Mouse (Mus musculus) Patski (cell line): ENCODE data around the gene Ccdc92b. TPM values are rescaled to one million over a fixed set of nuclear protein-coding genes. Genes with fewer than 3 reads are reported as not detected.

ENCODE experiments used
- ATAC-seq: fragments of 100-300 bp; one replicate; pipeline ENCODE4 v1.8.0; 2021
- CTCF ChIA-PET: fragments of 350-600 bp; sonication (Branson Sonifier 250); formaldehyde crosslinking; loops from one replicate; lab custom pipeline; 2022; ENCODE audit warnings: inconsistent platforms; lab: Charles Lee
- POLR2A ChIA-PET: fragments of 350-600 bp; sonication (Branson Sonifier 250); formaldehyde crosslinking; loops from one replicate; lab custom pipeline; 2022; ENCODE audit warnings: antibody characterized with exemption, inconsistent platforms; lab: Charles Lee
- DNase-seq: peaks from one replicate; pipeline ENCODE4 v3.0.0-alpha.2; 2011; ENCODE audit warnings: low read depth, low spot score
- H3K27me3 ChIP-seq: fragments of 371-371 bp; one replicate; pipeline ENCODE4 v1.5.1; 2021
- CTCF ChIP-seq: fragments of 100-300 bp; IDR thresholded peaks from one replicate; pipeline ENCODE4 v1.5.1; 2021
- in situ Hi-C: fragments of 300-500 bp; cut with MboI; formaldehyde crosslinking; loops from 3 replicates; pipeline ENCODE4 v1.11.1; 2018; ENCODE audit warnings: low pct_unique_long_range_greater_than_20kb, mixed read lengths
- polyA plus RNA-seq: library from polyadenylated mRNA; unstranded; gene quantifications from one replicate; pipeline ENCODE4 v1.2.3, GENCODE M21; 2021

Gene Ccdc92b
- polyA plus RNA-seq, 1 experiment from 2014 or later, result 0.46 TPM

DNA sequence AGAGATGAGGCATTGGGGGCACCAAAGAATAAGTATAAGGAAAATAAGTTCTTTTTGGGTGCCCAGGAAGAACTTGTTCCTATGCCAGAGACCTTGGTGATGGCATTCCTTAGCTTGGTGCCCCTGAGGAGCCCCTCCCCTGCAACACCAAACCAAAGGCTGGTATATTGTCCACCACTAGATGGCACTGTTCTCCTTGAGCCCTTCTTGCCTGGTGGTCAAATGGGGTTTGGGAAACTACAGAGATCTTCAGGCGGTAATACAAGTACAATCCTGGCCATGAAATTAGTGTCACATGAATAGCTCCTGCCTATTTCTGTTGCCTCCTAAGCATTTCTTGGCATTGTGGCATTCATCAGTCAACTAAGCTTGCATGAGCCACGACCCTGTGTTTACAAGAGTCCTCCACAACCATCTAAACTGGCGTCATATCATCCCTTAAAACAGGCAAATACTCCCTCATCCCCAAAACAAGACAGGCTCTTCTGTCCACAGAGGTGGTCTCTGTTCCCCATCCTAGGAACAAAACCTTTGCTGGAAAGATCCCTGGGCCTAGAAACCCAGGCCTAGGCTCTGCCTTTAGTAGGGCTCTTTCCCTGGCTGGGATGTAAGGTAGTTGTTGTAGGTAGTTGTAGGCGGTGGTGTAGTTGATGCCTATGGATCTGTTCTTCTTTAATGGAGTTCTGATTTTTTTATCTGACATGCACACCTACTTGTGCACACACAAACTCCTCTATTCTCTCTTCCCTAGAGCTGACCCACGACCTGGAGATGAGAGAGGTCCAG is 15.3 kb downstream of the Ccdc92b start:
- in situ Hi-C loops, result no loop called here
- ChIA-PET CTCF (interaction anchor here (0.6 to 2.0 kb wide), 20 partner anchors 12 to 213 kb away, joined by 3 to 8 read pairs (median 4); partner anchors contain the start of gene Pafah1b1), POLR2A (interaction anchor here (0.5 to 1.2 kb wide), 5 partner anchors 18 to 239 kb away, joined by 3 to 9 read pairs (median 5); no protein-coding TSS in a partner anchor)
- DNase-seq, result no peak
- ATAC-seq, result no peak
- peak; percentile 92 for TF ChIP-seq CTCF
- no peaks in the 10 kb centered on the region for H3K27me3 ChIP-seq

DNA sequence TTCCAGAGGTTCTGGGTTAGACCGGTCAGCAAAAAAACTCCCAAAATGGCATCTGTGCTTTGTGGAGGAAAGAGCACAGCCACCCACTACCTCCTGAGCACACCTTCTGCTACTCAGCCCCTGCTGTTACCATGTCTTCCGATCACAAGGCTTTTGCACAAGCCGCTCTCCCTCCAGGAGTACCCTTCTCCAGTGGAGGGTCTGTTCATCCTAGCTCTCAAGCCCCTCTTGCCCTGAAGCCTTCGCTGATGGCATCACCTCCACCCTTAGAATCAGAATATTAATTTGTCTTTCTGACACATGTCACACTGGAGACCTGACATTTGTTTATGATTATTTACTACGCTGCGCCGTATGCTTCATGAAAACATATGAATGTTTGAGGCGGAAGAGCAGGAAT is 18.1 kb downstream of the Ccdc92b start:
- no peaks in the 10 kb centered on the region for H3K27me3 ChIP-seq
- no peak for ATAC-seq
- POLR2A ChIA-PET, result interaction anchor here (2.1 kb wide), 1 partner anchor 12 kb away, joined by 15 read pairs; the partner anchor contains the start of gene Cluh
- DNase-seq, result no peak
- CTCF ChIA-PET, result interaction anchor here (1.0 to 2.7 kb wide), 2 partner anchors 13 to 61 kb away, joined by 3 to 10 read pairs; no protein-coding TSS in a partner anchor
- TF ChIP-seq CTCF, result no peak
- in situ Hi-C loops, result no loop called here

DNA sequence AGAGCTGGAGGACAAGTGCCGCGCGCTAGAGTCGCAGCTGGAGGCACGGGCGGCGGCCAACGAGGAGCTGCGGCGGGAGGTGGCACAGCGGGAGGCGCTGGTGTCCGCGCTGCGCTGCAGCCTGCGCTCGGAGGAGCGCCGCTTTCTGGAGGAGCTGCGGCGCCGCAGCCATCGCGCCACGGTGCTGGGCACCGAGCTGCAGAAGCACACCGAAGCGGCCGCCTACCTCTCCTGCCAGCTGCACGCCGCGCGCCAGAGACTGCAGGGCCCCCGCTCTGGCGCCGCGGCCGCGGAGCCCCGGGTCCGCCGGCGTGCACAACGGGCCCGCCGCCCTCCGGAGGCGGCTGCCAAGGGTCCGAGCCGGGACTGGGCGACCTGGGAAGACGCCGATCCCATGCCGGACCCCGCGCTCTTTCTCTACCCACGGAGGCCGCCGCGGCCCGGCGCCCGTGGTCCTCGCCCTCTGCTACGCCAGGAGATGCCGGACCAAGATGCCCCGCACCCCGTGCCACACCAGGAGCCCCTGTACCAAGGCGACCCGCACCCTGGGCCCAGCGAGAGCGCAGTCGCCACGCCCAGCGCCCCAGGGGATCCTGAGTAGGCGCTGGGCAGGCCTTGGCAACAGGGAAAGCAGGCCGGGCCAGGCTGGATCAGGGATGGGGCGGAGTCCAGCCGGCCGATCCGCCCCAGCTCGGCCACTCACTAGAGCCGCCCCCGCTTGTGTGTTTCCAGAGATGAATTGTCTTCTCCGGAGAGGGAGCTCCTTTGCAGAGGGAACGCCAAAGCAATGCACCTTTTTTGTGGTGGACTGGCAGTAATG is 18.8 kb downstream of the Ccdc92b start:
- TF ChIP-seq CTCF, result peak; percentile 97
- POLR2A ChIA-PET, result interaction anchor here (2.1 kb wide), 1 partner anchor 11 kb away, joined by 15 read pairs; the partner anchor contains the start of gene Cluh
- in situ Hi-C loops, result no loop called here
- no peaks in the 10 kb centered on the region for H3K27me3 ChIP-seq
- CTCF ChIA-PET, result interaction anchor here (1.0 to 2.7 kb wide), 4 partner anchors 12 to 92 kb away, joined by 3 to 10 read pairs (median 5); no protein-coding TSS in a partner anchor
- ATAC-seq (peak; percentile 97), DNase-seq (no peak)

DNA sequence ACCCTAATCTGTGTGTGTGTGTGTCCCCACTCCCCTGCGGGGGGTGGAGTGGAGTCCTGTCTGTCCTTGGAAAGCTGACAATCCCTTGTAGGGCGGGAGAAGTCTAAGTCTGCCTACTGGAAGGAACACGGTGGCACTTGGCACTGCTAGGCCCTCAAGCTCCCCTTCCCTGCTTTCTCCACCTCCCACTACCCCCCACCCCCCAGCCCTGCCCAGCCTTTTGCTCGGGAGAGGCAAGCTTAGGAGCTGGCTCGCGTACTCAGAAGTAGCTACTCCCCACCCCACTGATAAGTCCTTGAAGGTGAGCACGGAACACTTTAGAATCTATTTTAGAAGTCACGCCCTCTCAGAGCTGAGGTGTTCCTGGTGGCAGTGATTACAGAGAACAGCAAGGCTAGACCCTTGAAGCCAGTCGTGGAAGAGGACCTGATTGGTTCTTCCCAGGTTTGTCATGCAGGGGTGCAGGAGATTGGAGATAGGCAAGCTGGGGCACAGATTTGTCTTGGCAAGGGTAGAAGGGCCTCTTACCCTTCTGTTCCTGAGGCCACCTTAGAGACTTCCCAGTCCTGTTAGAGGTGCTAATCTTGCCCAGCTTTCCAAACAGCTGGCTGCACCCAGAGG is 19.5 kb downstream of the Ccdc92b start:
- no peaks in the 10 kb centered on the region for H3K27me3 ChIP-seq
- in situ Hi-C loops, result no loop called here
- TF ChIP-seq CTCF, result no peak
- ATAC-seq, result peak; percentile 12
- ChIA-PET CTCF (interaction anchor here (1.4 to 2.7 kb wide), 4 partner anchors 12 to 92 kb away, joined by 3 to 10 read pairs (median 6); no protein-coding TSS in a partner anchor), POLR2A (interaction anchor here (2.1 kb wide), 1 partner anchor 11 kb away, joined by 15 read pairs; the partner anchor contains the start of gene Cluh)
- DNase-seq, result no peak

DNA sequence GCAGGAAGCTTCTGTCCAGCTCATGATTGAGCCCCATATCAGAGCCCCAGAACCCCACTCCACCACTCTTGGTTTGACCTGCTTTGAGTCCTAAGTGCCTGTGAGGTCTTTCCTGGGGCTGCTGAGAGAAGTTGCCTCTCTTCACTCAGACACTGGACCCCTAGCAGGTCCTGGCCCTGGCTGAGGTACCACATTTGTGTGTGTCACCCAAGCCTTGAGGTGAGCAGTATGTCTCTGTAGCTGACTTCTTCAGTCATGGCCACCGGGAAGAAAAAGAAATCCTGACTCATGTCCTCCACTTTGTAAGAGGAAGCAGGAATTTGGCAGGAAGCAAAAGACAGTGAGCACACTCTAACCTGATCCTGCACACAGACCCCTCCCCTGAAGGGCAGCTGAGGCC is 20.2 kb downstream of the Ccdc92b start:
- no peaks in the 10 kb centered on the region for H3K27me3 ChIP-seq
- POLR2A ChIA-PET, result interaction anchor here (1.0 to 2.1 kb wide), 2 partner anchors 10 to 138 kb away, joined by 3 to 15 read pairs; partner anchors contain the start of gene Cluh
- in situ Hi-C loops, result no loop called here
- no peak for ATAC-seq
- no peak for DNase-seq
- TF ChIP-seq CTCF, result no peak
- CTCF ChIA-PET, result interaction anchor here (0.5 to 2.7 kb wide), 4 partner anchors 11 to 93 kb away, joined by 3 to 10 read pairs (median 6); no protein-coding TSS in a partner anchor

DNA sequence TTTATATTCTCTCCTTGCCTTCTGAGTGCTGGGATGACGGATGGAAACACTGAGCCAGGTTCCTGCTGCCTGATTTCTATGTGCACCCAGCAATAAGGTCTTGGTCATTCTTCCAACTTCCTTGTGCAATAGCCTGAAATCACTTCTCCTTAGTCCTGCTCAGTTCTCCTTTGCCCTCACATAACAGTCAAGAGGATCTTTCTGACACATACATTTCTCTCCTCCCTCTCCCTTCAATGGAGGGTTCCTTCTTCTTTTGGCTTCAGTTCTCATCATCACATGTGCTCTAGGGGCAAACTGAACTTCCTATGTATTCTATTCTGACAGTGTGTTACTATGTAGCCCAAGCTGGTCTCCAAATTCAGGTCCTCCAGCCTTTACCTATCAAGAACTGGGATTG is 28.6 kb downstream of the Ccdc92b start:
- ChIA-PET POLR2A (no interaction called here), CTCF (no interaction called here)
- ATAC-seq (no peak), DNase-seq (no peak)
- H3K27me3 ChIP-seq, result no peaks in the 10 kb centered on the region
- TF ChIP-seq CTCF, result no peak
- in situ Hi-C loops, result no loop called here

DNA sequence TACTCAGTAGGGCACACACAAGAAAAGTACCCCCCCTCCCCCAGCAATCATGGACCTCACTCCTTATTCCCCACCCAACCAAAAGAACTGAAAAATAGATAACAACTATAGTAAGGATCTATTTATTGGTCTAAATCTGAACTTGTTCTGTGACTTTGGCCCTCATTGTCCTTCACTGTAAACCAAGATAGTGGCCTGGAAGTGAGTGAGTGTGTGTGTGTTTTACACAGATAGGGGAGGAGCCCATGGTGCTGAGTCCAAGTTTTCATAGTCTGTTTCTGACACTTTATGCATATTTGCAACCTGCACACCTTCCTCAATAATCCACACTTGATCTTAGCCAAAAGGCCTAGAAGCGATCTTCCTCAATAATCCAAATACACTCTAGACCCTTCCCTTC is 29.3 kb downstream of the Ccdc92b start:
- no peak for ATAC-seq
- POLR2A ChIA-PET, result interaction anchor here (1.8 kb wide), 1 partner anchor 10 kb away, joined by 15 read pairs; no protein-coding TSS in a partner anchor
- H3K27me3 ChIP-seq, result no peaks in the 10 kb centered on the region
- TF ChIP-seq CTCF, result no peak
- DNase-seq, result no peak
- CTCF ChIA-PET, result no interaction called here
- in situ Hi-C loops, result no loop called here

DNA sequence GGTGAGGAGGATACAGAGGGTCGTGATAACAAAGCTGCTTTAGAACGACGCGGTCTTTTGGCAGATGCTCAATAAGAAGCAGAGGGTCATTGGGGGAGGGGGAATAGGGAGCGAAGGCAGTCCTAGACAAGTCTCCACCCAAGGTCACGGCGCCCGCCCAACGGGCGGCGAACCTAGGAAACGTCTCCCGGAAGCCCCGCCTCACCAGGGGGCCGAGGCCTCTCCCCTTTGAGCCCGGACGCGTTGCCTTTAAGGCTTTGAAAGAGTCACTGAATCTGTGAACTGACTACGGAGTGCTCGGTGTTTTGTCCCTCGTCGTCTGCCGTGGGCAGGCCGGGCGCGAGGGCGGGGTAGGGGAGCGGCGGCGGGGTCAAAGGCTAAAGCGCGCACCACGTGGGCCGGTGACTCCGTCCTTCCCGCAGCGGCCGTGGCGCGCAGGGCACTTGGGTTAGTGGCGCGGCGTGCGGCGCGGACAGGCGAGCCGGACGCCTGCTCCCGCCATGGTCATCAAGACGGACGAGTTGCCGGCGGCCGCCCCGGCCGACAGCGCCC is 29.8 kb downstream of the Ccdc92b start, which contains the start of gene Cluh:
Cluh (plus strand) TSS at position 401 of the 552 bp plus-strand sequence.
- CTCF ChIA-PET, result no interaction called here
- DNase-seq, result peak; percentile 69
- in situ Hi-C loops, result no loop called here
- ATAC-seq, result peak; percentile 88
- no peak for TF ChIP-seq CTCF
- POLR2A ChIA-PET, result interaction anchor here (1.3 to 1.8 kb wide), 2 partner anchors 11 to 19 kb away, joined by 4 to 15 read pairs; no protein-coding TSS in a partner anchor
- no peaks in the 10 kb centered on the region for H3K27me3 ChIP-seq
